8 mouse cellular contexts compared by ENCODE assay signal in the genomic region with DNA sequence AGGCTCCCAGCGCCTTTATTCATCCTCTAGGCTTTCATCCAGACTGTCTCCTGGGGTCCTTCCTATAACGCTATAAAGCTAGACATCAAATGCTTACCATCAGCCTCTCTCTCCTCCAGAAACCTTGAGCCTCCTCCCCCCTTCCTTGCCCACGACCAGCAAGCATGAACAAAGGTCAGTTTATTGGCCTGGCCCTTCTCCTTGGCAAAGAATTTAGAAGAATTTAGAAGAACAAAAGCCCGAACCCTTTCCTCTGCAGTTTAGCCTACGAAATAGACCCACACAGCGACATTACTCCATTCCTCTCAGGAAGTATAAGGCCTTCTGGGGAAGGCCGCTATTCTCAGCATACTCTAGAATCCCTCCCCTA. TPM values are rescaled to one million over a fixed set of nuclear protein-coding genes. Genes with fewer than 3 reads are reported as not detected.
DNase-seq lines count a peak whose midpoint lies in the region; ATAC-seq and TF ChIP-seq lines count a peak whose summit lies in the region.

No protein-coding gene starts in this region.

- H3K27ac ChIP-seq in gastrocnemius, adult 2 months: peak overlapping the region; percentile 94
- peak overlapping the region; percentile 95 for H3K27ac ChIP-seq in testis, adult 2 months (ENCODE audit: control insufficient read depth, insufficient read depth, low read depth, low read length)
- H3K27ac ChIP-seq in limb, embryonic 15.5 days: peak overlapping the region; percentile 87
- H3K27ac ChIP-seq in stomach, embryonic 16.5 days (ENCODE audit: low read length): peak overlapping the region; percentile 89

- H3K9me3 ChIP-seq in limb, embryonic 15.5 days: no peaks in the 10 kb centered on the region
- H3K9me3 ChIP-seq in stomach, embryonic 16.5 days (replicated peaks; ENCODE audit: control insufficient read depth, low read length): no peaks in the 10 kb centered on the region

- no peak for DNase-seq in gastrocnemius, adult 2 months
- no peak for DNase-seq in gastrocnemius, adult 18-20 months (ENCODE audit: low spot score)
- DNase-seq in testis, postnatal 10 days (ENCODE audit: low spot score): no peak
- DNase-seq in gastrocnemius, adult 8-10 months (ENCODE audit: low spot score in 2 of 2): no peak
- DNase-seq in ovary, postnatal 36 days (ENCODE audit: low spot score): no peak

- H3K36me3 ChIP-seq in testis, adult 2 months (ENCODE audit: control insufficient read depth, insufficient read depth, low read length): no peaks in the 10 kb centered on the region
- H3K36me3 ChIP-seq in limb, embryonic 15.5 days: no peaks in the 10 kb centered on the region
- H3K36me3 ChIP-seq in stomach, embryonic 16.5 days (ENCODE audit: control insufficient read depth, insufficient read depth, low read length): no peaks in the 10 kb centered on the region

- 34% methylated on average over 7 of the region's 7 CpGs for WGBS in limb, embryonic 15.5 days
- 56% methylated on average over 7 of the region's 7 CpGs for WGBS in stomach, embryonic 16.5 days

- no peaks in the 10 kb centered on the region for H3K27me3 ChIP-seq in testis, adult 2 months (ENCODE audit: control insufficient read depth, insufficient read depth, low read length)
- no peaks in the 10 kb centered on the region for H3K27me3 ChIP-seq in limb, embryonic 15.5 days
- H3K27me3 ChIP-seq in stomach, embryonic 16.5 days (ENCODE audit: control insufficient read depth, insufficient read depth, low read length): no peaks in the 10 kb centered on the region

- peak overlapping the region; percentile 72 for H3K4me3 ChIP-seq in gastrocnemius, adult 2 months
- H3K4me3 ChIP-seq in testis, adult 2 months (ENCODE audit: control insufficient read depth, low read depth, low read length): peak overlapping the region; percentile 90
- H3K4me3 ChIP-seq in limb, embryonic 15.5 days: peak overlapping the region; percentile 33; the same call in 1 of the 2 replicates
- peak overlapping the region; percentile 44 for H3K4me3 ChIP-seq in stomach, embryonic 16.5 days (replicated peaks; ENCODE audit: low read length)

- peak overlapping the region; percentile 58 for H3K4me2 ChIP-seq in limb, embryonic 15.5 days
- peak overlapping the region; percentile 62 for H3K4me2 ChIP-seq in stomach, embryonic 16.5 days (ENCODE audit: low read depth, low read length)

- no peak for ATAC-seq in limb, embryonic 15.5 days (ENCODE audit: insufficient number of reproducible peaks, low FRiP score, low TSS enrichment, low read depth)
- no peak for ATAC-seq in stomach, embryonic 16.5 days (ENCODE audit: insufficient read depth, low FRiP score)

- intact Hi-C loops in gastrocnemius, adult 2 months (cut with DNase I): loop anchor here (5.0 kb wide), 1 partner anchor 41 kb away; no protein-coding TSS in a partner anchor

- no peak for TF ChIP-seq CTCF in gastrocnemius, adult 2 months (IDR thresholded peaks at IDR 0.05)
- no peak for TF ChIP-seq CTCF in testis, adult 2 months (IDR thresholded peaks at IDR 0.05; ENCODE audit: control insufficient read depth, insufficient read depth, insufficient replicate concordance, low read depth, low read length)

- H3K4me1 ChIP-seq in testis, adult 2 months (ENCODE audit: control insufficient read depth, insufficient read depth, low read length): peaks cover 19% of the 10 kb centered on the region
- H3K4me1 ChIP-seq in limb, embryonic 15.5 days: peaks cover 49% of the 10 kb centered on the region
- peaks cover 26% of the 10 kb centered on the region for H3K4me1 ChIP-seq in stomach, embryonic 16.5 days (ENCODE audit: control insufficient read depth, insufficient read depth, low read length)

- TF ChIP-seq POLR2A in testis, adult 2 months (IDR thresholded peaks at IDR 0.05; ENCODE audit: control insufficient read depth, low read depth, low read length): no peak

- 0 out of 2 replicates have a peak overlapping the region, but pooled peaks have one; percentile 21 for H3K9ac ChIP-seq in limb, embryonic 15.5 days
- peak overlapping the region; percentile 74 for H3K9ac ChIP-seq in stomach, embryonic 16.5 days (ENCODE audit: low read length)

RNA-seq across cellular contexts. Expression of a gene that starts 8.5 kb away (rescaled TPM):
- under 1 TPM; 0.59 to 0.99 TPM for total RNA-seq in gastrocnemius, adult 2 months (2021)
- total RNA-seq in gastrocnemius, adult 18-20 months (2021): 1 to 10 TPM in 1 of 2 experiments, under 1 TPM in 1; 0.93 to 1.3 TPM
- polyA plus RNA-seq in testis, adult 2 months (2012; rRNA removed): 76.8 and 77.0 TPM in 2 replicates
- 0.17 and 0.36 TPM in 2 replicates for polyA plus RNA-seq in limb, embryonic 15.5 days (2015; fragmentation: Nextera tagmentation; extraction: Ambion mirVana)
- polyA plus RNA-seq in stomach, embryonic 16.5 days (2015; fragmentation: Nextera tagmentation; extraction: Ambion mirVana): 0.21 and 0.24 TPM in 2 replicates
- under 1 TPM; 0.29 to 0.61 (median 0.40) TPM for total RNA-seq in gastrocnemius, adult 8-10 months (2022)

RNA-seq across cellular contexts. Expression of a gene that starts 31.1 kb away (rescaled TPM):
- 1 to 10 TPM; 6.8 to 9.7 TPM for total RNA-seq in gastrocnemius, adult 2 months (2021)
- total RNA-seq in gastrocnemius, adult 18-20 months (2021): 10 to 100 TPM in 1 of 2 experiments, 1 to 10 TPM in 1; 9.2 to 14.3 TPM
- 1.3 and 4.1 TPM in 2 replicates for polyA plus RNA-seq in testis, adult 2 months (2012; rRNA removed)
- 123 and 127 TPM in 2 replicates for polyA plus RNA-seq in limb, embryonic 15.5 days (2015; fragmentation: Nextera tagmentation; extraction: Ambion mirVana)
- 142 and 180 TPM in 2 replicates for polyA plus RNA-seq in stomach, embryonic 16.5 days (2015; fragmentation: Nextera tagmentation; extraction: Ambion mirVana)
- total RNA-seq in gastrocnemius, adult 8-10 months (2022): 10 to 100 TPM in 1 of 4 experiments, 1 to 10 TPM in 3; 8.5 to 12.4 (median 9.0) TPM

Comparison
In these comparisons a context has a peak if more than half of its experiments do, and no peak if none do; other contexts are left out.
1. H3K4me3 ChIP-seq: peak in every context shown above with its lines; median percentile 90 in testis, adult 2 months; 72 in gastrocnemius, adult 2 months; 44 in stomach, embryonic 16.5 days; 33 in limb, embryonic 15.5 days.